Mouse (Mus musculus) lung, embryonic 16.5 days (tissue): ENCODE data around the gene Slc6a5. TPM values are rescaled to one million over a fixed set of nuclear protein-coding genes. Genes with fewer than 3 reads are reported as not detected.

Experiments
- ATAC-seq: fragments of 200-750 bp; cut with Nextera tagmentation; 2 replicates; pipeline ENCODE4 v1.8.0; 2017; ENCODE audit warnings: low read depth, mild to moderate bottlenecking, moderate library complexity
- H3K27ac ChIP-seq: fragments of 300-500 bp; sonication (generic); 2 replicates; pipeline ENCODE4 v1.5.1; 2014; ENCODE audit warnings: mild to moderate bottlenecking, control low read depth, low read length
- H3K27me3 ChIP-seq: fragments of 300-500 bp; sonication (generic); 2 replicates; pipeline ENCODE4 v1.6.1; 2014; ENCODE audit warnings: low read depth, low read length, mixed read lengths; ENCODE audit not compliant: control insufficient read depth, insufficient read depth
- H3K36me3 ChIP-seq: fragments of 300-500 bp; sonication (generic); 2 replicates; pipeline ENCODE4 v1.6.1; 2014; ENCODE audit warnings: low read length; ENCODE audit not compliant: control insufficient read depth, insufficient read depth
- H3K4me1 ChIP-seq: fragments of 300-500 bp; sonication (generic); replicated peaks from 2 replicates; pipeline ENCODE4 v1.6.1; 2014; ENCODE audit warnings: low read length, mixed read lengths; ENCODE audit not compliant: control insufficient read depth, insufficient read depth
- H3K4me2 ChIP-seq: fragments of 300-500 bp; sonication (generic); 2 replicates; pipeline ENCODE4 v1.6.1; 2014; ENCODE audit warnings: low read depth, low read length, control low read depth
- H3K4me3 ChIP-seq: fragments of 300-500 bp; sonication (generic); 2 replicates; pipeline ENCODE4 v1.5.1; 2014; ENCODE audit warnings: mild to moderate bottlenecking, low read length, control low read depth
- H3K9ac ChIP-seq: fragments of 300-500 bp; sonication (generic); 2 replicates; pipeline ENCODE4 v1.6.1; 2014; ENCODE audit warnings: low read length, control low read depth
- H3K9me3 ChIP-seq: fragments of 300-500 bp; sonication (generic); 2 replicates; pipeline ENCODE4 v1.6.1; 2016; ENCODE audit warnings: low read length; ENCODE audit not compliant: control insufficient read depth
- WGBS: fragments of 180-500 bp; shearing (Covaris S2); extraction: QIAGEN DNeasy Blood & Tissue Kit; methylation state at CpG from one replicate; pipeline ENCODE4 v1.1.7; 2014; 5-methylcytosine and 5-hydroxymethylcytosine counted together
- polyA plus RNA-seq: library from polyadenylated mRNA; unstranded; fragments of >200 nt; fragmentation: Nextera tagmentation; extraction: Ambion mirVana; gene quantifications from 2 replicates; pipeline ENCODE4 v1.2.1, GENCODE M21; 2015

Slc6a5 gene
- not detected in 2 replicates for polyA plus RNA-seq

GRCm38 (mm10) chr7:49909850-49910249 lies at the start of gene Slc6a5:
Slc6a5 (plus strand) TSS chr7:49910146.
- Histone ChIP-seq H3K9ac (no peak within 1 kb of the TSS), H3K27ac (no peak within 1 kb of the TSS), H3K9me3 (no peaks in the 10 kb centered on the region), H3K4me3 (no peak within 1 kb of the TSS), H3K36me3 (no peaks in the 10 kb centered on the region), H3K27me3 (peaks cover 98% of the 10 kb centered on the region), H3K4me2 (no peak within 1 kb of the TSS), H3K4me1 (no peaks in the 10 kb centered on the region)
- 2% methylated on average over 15 of the region's 15 CpGs for WGBS
- ATAC-seq, result no peak

GRCm38 (mm10) chr7:49861196-49861595 lies 48.8 kb upstream of the Slc6a5 start:
- Histone ChIP-seq H3K27ac (no peak overlapping the region), H3K4me3 (no peak overlapping the region), H3K27me3 (no peaks in the 10 kb centered on the region), H3K4me1 (no peaks in the 10 kb centered on the region), H3K36me3 (peaks cover 2% of the 10 kb centered on the region), H3K4me2 (no peak overlapping the region), H3K9me3 (no peaks in the 10 kb centered on the region), H3K9ac (no peak overlapping the region)
- 90% methylated on average over 2 of the region's 2 CpGs for WGBS
- no peak for ATAC-seq

GRCm38 (mm10) chr7:49863753-49864152 lies 46.2 kb upstream of the Slc6a5 start:
- Histone ChIP-seq H3K4me2 (no peak overlapping the region), H3K4me1 (no peaks in the 10 kb centered on the region), H3K27me3 (no peaks in the 10 kb centered on the region), H3K27ac (no peak overlapping the region), H3K36me3 (no peaks in the 10 kb centered on the region; the same call in 1 of the 2 replicates), H3K9ac (no peak overlapping the region), H3K9me3 (no peaks in the 10 kb centered on the region), H3K4me3 (no peak overlapping the region)
- ATAC-seq, result no peak
- 67% methylated on average over 3 of the region's 3 CpGs for WGBS

- H3K4me3 ChIP-seq, result no peak overlapping the region
- no peaks in the 10 kb centered on the region for H3K4me1 ChIP-seq
- no peak for ATAC-seq
- H3K4me2 ChIP-seq, result no peak overlapping the region
- H3K27me3 ChIP-seq, result no peaks in the 10 kb centered on the region
- H3K9me3 ChIP-seq, result no peaks in the 10 kb centered on the region
- no peak overlapping the region for H3K9ac ChIP-seq
- WGBS, result 63% methylated on average over 5 of the region's 5 CpGs
- no peaks in the 10 kb centered on the region for H3K36me3 ChIP-seq
- no peak overlapping the region for H3K27ac ChIP-seq
Measured at GRCm38 (mm10) chr7:49869656-49870055, 40.3 kb upstream of the Slc6a5 start.

GRCm38 (mm10) chr7:49870276-49870675 lies 39.7 kb upstream of the Slc6a5 start:
- no peak overlapping the region for H3K4me2 ChIP-seq
- H3K9me3 ChIP-seq, result no peaks in the 10 kb centered on the region
- no peak overlapping the region for H3K4me3 ChIP-seq
- H3K9ac ChIP-seq, result no peak overlapping the region
- no peak overlapping the region for H3K27ac ChIP-seq
- WGBS, result 56% methylated on average over 3 of the region's 3 CpGs
- no peaks in the 10 kb centered on the region for H3K4me1 ChIP-seq
- no peak for ATAC-seq
- H3K36me3 ChIP-seq, result no peaks in the 10 kb centered on the region
- no peaks in the 10 kb centered on the region for H3K27me3 ChIP-seq

GRCm38 (mm10) chr7:49877307-49877706 lies 32.6 kb upstream of the Slc6a5 start:
- no peaks in the 10 kb centered on the region for H3K4me1 ChIP-seq
- H3K27ac ChIP-seq, result no peak overlapping the region
- no peaks in the 10 kb centered on the region for H3K36me3 ChIP-seq
- no peaks in the 10 kb centered on the region for H3K9me3 ChIP-seq
- WGBS, result 71% methylated on average over 5 of the region's 5 CpGs
- no peak overlapping the region for H3K4me3 ChIP-seq
- no peak overlapping the region for H3K9ac ChIP-seq
- no peaks in the 10 kb centered on the region for H3K27me3 ChIP-seq
- ATAC-seq, result no peak
- no peak overlapping the region for H3K4me2 ChIP-seq

GRCm38 (mm10) chr7:49879051-49879450 lies 30.9 kb upstream of the Slc6a5 start:
- Histone ChIP-seq H3K36me3 (no peaks in the 10 kb centered on the region), H3K27me3 (no peaks in the 10 kb centered on the region), H3K4me2 (no peak overlapping the region), H3K9me3 (no peaks in the 10 kb centered on the region), H3K27ac (no peak overlapping the region), H3K4me3 (no peak overlapping the region), H3K9ac (no peak overlapping the region), H3K4me1 (0 out of 2 replicates have a peak, but pooled peaks cover 4% of the 10 kb centered on the region)
- no peak for ATAC-seq
- 80% methylated on average over 13 of the region's 13 CpGs for WGBS

- no peak for ATAC-seq
- 63% methylated on average over 8 of the region's 8 CpGs for WGBS
Measured at GRCm38 (mm10) chr7:49879998-49880707, 29.8 kb upstream of the Slc6a5 start.

GRCm38 (mm10) chr7:49882288-49882687 lies 27.7 kb upstream of the Slc6a5 start:
- H3K27ac ChIP-seq, result peak overlapping the region; percentile 5; the same call in 1 of the 2 replicates
- H3K4me1 ChIP-seq, result 0 out of 2 replicates have a peak, but pooled peaks cover 4% of the 10 kb centered on the region
- ATAC-seq, result peak; percentile 94
- WGBS, result 13% methylated on average over 4 of the region's 4 CpGs
- no peaks in the 10 kb centered on the region for H3K9me3 ChIP-seq
- peak overlapping the region; percentile 15; the same call in 1 of the 2 replicates for H3K4me2 ChIP-seq
- no peaks in the 10 kb centered on the region for H3K27me3 ChIP-seq
- no peaks in the 10 kb centered on the region for H3K36me3 ChIP-seq
- H3K4me3 ChIP-seq, result no peak overlapping the region
- no peak overlapping the region for H3K9ac ChIP-seq

More at GRCm38 (mm10) chr7:49879998-49880707, 29.8 kb upstream of the Slc6a5 start:
- Histone ChIP-seq H3K4me3 (no peak overlapping the region), H3K4me2 (no peak overlapping the region), H3K9me3 (no peaks in the 10 kb centered on the region), H3K27ac (no peak overlapping the region), H3K27me3 (no peaks in the 10 kb centered on the region), H3K36me3 (no peaks in the 10 kb centered on the region), H3K9ac (no peak overlapping the region), H3K4me1 (0 out of 2 replicates have a peak, but pooled peaks cover 4% of the 10 kb centered on the region)
